Mouse (Mus musculus): ENCODE data around the gene Tulp4.

GRCm38 (mm10) chr17:6153581-6153980, 47.3 kb downstream of the Tulp4 start:
- TF ChIP-seq CTCF (IDR thresholded peaks at IDR 0.05; ENCODE audit: insufficient read depth, low read depth, low read length): no peak
- no peak for TF ChIP-seq POLR2A (IDR thresholded peaks at IDR 0.05; ENCODE audit: insufficient read depth, low read depth, low read length)
